Comparison of ENCODE assay signal across 10 mouse cellular contexts in the genomic region with DNA sequence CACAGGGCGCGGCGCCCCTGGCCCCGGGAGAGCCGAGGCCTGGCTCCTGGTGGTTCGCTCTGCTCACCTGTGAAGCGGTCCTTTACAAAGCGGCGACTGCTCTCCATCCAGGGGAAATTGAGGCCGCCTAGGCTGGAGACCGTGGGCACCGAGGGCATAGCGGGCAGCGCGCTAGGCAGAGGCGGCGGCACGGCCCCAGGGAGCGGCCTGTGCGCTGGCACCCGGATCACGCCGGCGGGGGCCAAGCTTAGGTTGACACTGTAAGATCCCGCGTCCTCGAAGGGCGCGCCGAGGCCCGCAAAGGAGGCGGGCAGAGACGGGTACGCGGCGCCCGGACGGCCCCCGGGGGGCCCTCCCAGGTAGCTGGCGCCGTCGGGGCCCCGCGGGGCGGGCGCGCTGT. TPM values are rescaled to one million over a fixed set of nuclear protein-coding genes. Genes with fewer than 3 reads are reported as not detected.
DNase-seq lines count a peak whose midpoint lies in the region; ATAC-seq and TF ChIP-seq lines count a peak whose summit lies in the region.
"Had no signal": no experiment of that assay in that cellular context is flagged by ENCODE, and none has a peak within 500 bp of the region (broad histone marks: within the 10 kb centered on the region; RNA-seq: fewer than 3 reads in every experiment).

No protein-coding gene starts in this region.

- TF ChIP-seq CTCF in midbrain, postnatal 0 days (IDR thresholded peaks at IDR 0.05) = no peak

- no peak overlapping the region for H3K27ac ChIP-seq in kidney, embryonic 14.5 days (ENCODE audit: low read depth, low read length)
- H3K27ac ChIP-seq in embryonic facial prominence, embryonic 13.5 days = no peak overlapping the region
- H3K27ac ChIP-seq in intestine, embryonic 14.5 days (ENCODE audit: low read depth) = no peak overlapping the region
- H3K27ac ChIP-seq in midbrain, postnatal 0 days (ENCODE audit: low read depth, low read length) = no peak overlapping the region
- H3K27ac ChIP-seq: left cerebral cortex, adult 2 months had no signal

- H3K4me1 ChIP-seq in kidney, embryonic 14.5 days (ENCODE audit: control insufficient read depth, insufficient read depth, low read length) = peaks cover 31% of the 10 kb centered on the region
- H3K4me1 ChIP-seq in embryonic facial prominence, embryonic 13.5 days = peaks cover 41% of the 10 kb centered on the region
- H3K4me1 ChIP-seq in intestine, embryonic 14.5 days (replicated peaks; ENCODE audit: control insufficient read depth, insufficient read depth, low read length) = peaks cover 15% of the 10 kb centered on the region; the same call in 1 of the 2 replicates
- H3K4me1 ChIP-seq in midbrain, postnatal 0 days (ENCODE audit: insufficient read depth, low read length) = no peaks in the 10 kb centered on the region

- ATAC-seq in kidney, embryonic 14.5 days (ENCODE audit: low FRiP score, low TSS enrichment) = peak; percentile 5; the same call in 1 of the 2 replicates
- ATAC-seq in embryonic facial prominence, embryonic 13.5 days (ENCODE audit: insufficient number of reproducible peaks, insufficient read depth, low FRiP score, low TSS enrichment, low read depth) = no peak
- ATAC-seq in intestine, embryonic 14.5 days (replicated peaks; ENCODE audit: low FRiP score, low TSS enrichment, low read depth) = no peak
- ATAC-seq in midbrain, postnatal 0 days (ENCODE audit: low FRiP score) = no peak

- WGBS in kidney, embryonic 14.5 days = 2% methylated on average over 39 of the region's 47 CpGs
- under 1% methylated on average over 47 of the region's 47 CpGs for WGBS in embryonic facial prominence, embryonic 13.5 days
- 2% methylated on average over 43 of the region's 47 CpGs for WGBS in intestine, embryonic 14.5 days
- WGBS in midbrain, postnatal 0 days = 2% methylated on average over 41 of the region's 47 CpGs

- H3K4me2 ChIP-seq in kidney, embryonic 14.5 days (replicated peaks; ENCODE audit: low read depth, low read length) = peak overlapping the region; percentile 45
- H3K4me2 ChIP-seq in embryonic facial prominence, embryonic 13.5 days = peak overlapping the region; percentile 58
- peak overlapping the region; percentile 39 for H3K4me2 ChIP-seq in intestine, embryonic 14.5 days (ENCODE audit: low read length)
- H3K4me2 ChIP-seq in midbrain, postnatal 0 days (ENCODE audit: low read depth, low read length, poor library complexity, severe bottlenecking) = no peak overlapping the region

- no peaks in the 10 kb centered on the region; the same call in 1 of the 2 replicates for H3K9me3 ChIP-seq in kidney, embryonic 14.5 days (ENCODE audit: control insufficient read depth, low read length)
- H3K9me3 ChIP-seq in embryonic facial prominence, embryonic 13.5 days = no peaks in the 10 kb centered on the region
- no peaks in the 10 kb centered on the region for H3K9me3 ChIP-seq in intestine, embryonic 14.5 days (ENCODE audit: control insufficient read depth, low read length)
- no peaks in the 10 kb centered on the region for H3K9me3 ChIP-seq in midbrain, postnatal 0 days (ENCODE audit: low read length)

- no peak for DNase-seq in kidney, postnatal 36 days
- peak; percentile 72 for DNase-seq in intestine, embryonic 14.5 days (ENCODE audit: low spot score)
- DNase-seq in midbrain, postnatal 0 days (ENCODE audit: low spot score) = no peak
- no peak for DNase-seq in Muller cell, postnatal 12 days (ENCODE audit: inconsistent ontology term)
- no peak for DNase-seq in layer of hippocampus, adult 9-11 months
- DNase-seq in thymus, postnatal 36 days = no peak
- DNase-seq: right cerebral cortex, adult 18-20 months had no signal

- peak overlapping the region; percentile 35 for H3K4me3 ChIP-seq in kidney, embryonic 14.5 days (ENCODE audit: low read length)
- H3K4me3 ChIP-seq in embryonic facial prominence, embryonic 13.5 days = peak overlapping the region; percentile 36
- H3K4me3 ChIP-seq in intestine, embryonic 14.5 days (ENCODE audit: low read depth, low read length) = peak overlapping the region; percentile 22
- peak overlapping the region; percentile 13 for H3K4me3 ChIP-seq in midbrain, postnatal 0 days (ENCODE audit: low read depth, low read length)
- H3K4me3 ChIP-seq: left cerebral cortex, adult 2 months had no signal

- no peaks in the 10 kb centered on the region for H3K36me3 ChIP-seq in kidney, embryonic 14.5 days (ENCODE audit: control insufficient read depth, insufficient read depth, low read length)
- no peaks in the 10 kb centered on the region for H3K36me3 ChIP-seq in embryonic facial prominence, embryonic 13.5 days
- H3K36me3 ChIP-seq in intestine, embryonic 14.5 days (ENCODE audit: control insufficient read depth, insufficient read depth, low read length) = no peaks in the 10 kb centered on the region
- no peaks in the 10 kb centered on the region for H3K36me3 ChIP-seq in midbrain, postnatal 0 days (ENCODE audit: insufficient read depth, low read length)

- peaks cover 95% of the 10 kb centered on the region for H3K27me3 ChIP-seq in kidney, embryonic 14.5 days (ENCODE audit: control insufficient read depth, insufficient read depth, low read length)
- peaks cover 100% of the 10 kb centered on the region for H3K27me3 ChIP-seq in embryonic facial prominence, embryonic 13.5 days
- peaks cover 99% of the 10 kb centered on the region for H3K27me3 ChIP-seq in intestine, embryonic 14.5 days (replicated peaks; ENCODE audit: control insufficient read depth, insufficient read depth, low read length)
- peaks cover 73% of the 10 kb centered on the region for H3K27me3 ChIP-seq in midbrain, postnatal 0 days (ENCODE audit: insufficient read depth, low read length)

- H3K9ac ChIP-seq in kidney, embryonic 14.5 days (ENCODE audit: low read depth, low read length) = no peak overlapping the region
- 0 out of 2 replicates have a peak overlapping the region, but pooled peaks have one; percentile 21 for H3K9ac ChIP-seq in embryonic facial prominence, embryonic 13.5 days
- no peak overlapping the region for H3K9ac ChIP-seq in intestine, embryonic 14.5 days (ENCODE audit: low read length)
- no peak overlapping the region for H3K9ac ChIP-seq in midbrain, postnatal 0 days (replicated peaks; ENCODE audit: low read length, poor library complexity, severe bottlenecking)

RNA-seq across cellular contexts. Expression of a gene that starts 0.4 kb away (rescaled TPM):
- 0.13 TPM in 1 of 2 replicates, not detected in the other for polyA plus RNA-seq in kidney, embryonic 14.5 days (2014; fragmentation: Nextera tagmentation; extraction: Ambion mirVana)
- polyA plus RNA-seq in embryonic facial prominence, embryonic 13.5 days (2015; fragmentation: Nextera tagmentation; extraction: Ambion mirVana) = 1.3 TPM in 1 of 2 replicates, not detected in the other
- 0.15 and 0.19 TPM in 2 replicates for polyA plus RNA-seq in intestine, embryonic 14.5 days (2014; fragmentation: Nextera tagmentation; extraction: Ambion mirVana)
- total RNA-seq in midbrain, postnatal 0 days (2014; rRNA removed) = 2.5 and 7.2 TPM in 2 replicates
- polyA plus RNA-seq in midbrain, postnatal 0 days (2015; fragmentation: Nextera tagmentation; extraction: Ambion mirVana) = 0.22 TPM in 1 of 2 replicates, not detected in the other
- total RNA-seq: left cerebral cortex, adult 2 months had no signal

RNA-seq across cellular contexts. Expression of a gene that starts 40.0 kb away (rescaled TPM):
- polyA plus RNA-seq in kidney, embryonic 14.5 days (2014; fragmentation: Nextera tagmentation; extraction: Ambion mirVana) = 1,562 and 1,907 TPM in 2 replicates
- 1,092 and 1,164 TPM in 2 replicates for polyA plus RNA-seq in embryonic facial prominence, embryonic 13.5 days (2015; fragmentation: Nextera tagmentation; extraction: Ambion mirVana)
- 1,263 and 1,282 TPM in 2 replicates for polyA plus RNA-seq in intestine, embryonic 14.5 days (2014; fragmentation: Nextera tagmentation; extraction: Ambion mirVana)
- total RNA-seq in midbrain, postnatal 0 days (2014; rRNA removed) = 303 and 313 TPM in 2 replicates
- polyA plus RNA-seq in midbrain, postnatal 0 days (2015; fragmentation: Nextera tagmentation; extraction: Ambion mirVana) = 321 and 334 TPM in 2 replicates

RNA-seq across cellular contexts. Expression of a gene that starts 55.8 kb away (rescaled TPM):
- polyA plus RNA-seq in kidney, embryonic 14.5 days (2014; fragmentation: Nextera tagmentation; extraction: Ambion mirVana) = 3.0 and 4.0 TPM in 2 replicates
- polyA plus RNA-seq in embryonic facial prominence, embryonic 13.5 days (2015; fragmentation: Nextera tagmentation; extraction: Ambion mirVana) = 9.8 and 13.7 TPM in 2 replicates
- 1.5 and 2.1 TPM in 2 replicates for polyA plus RNA-seq in intestine, embryonic 14.5 days (2014; fragmentation: Nextera tagmentation; extraction: Ambion mirVana)
- total RNA-seq in midbrain, postnatal 0 days (2014; rRNA removed) = 6.7 and 10.8 TPM in 2 replicates
- 6.5 and 7.7 TPM in 2 replicates for polyA plus RNA-seq in midbrain, postnatal 0 days (2015; fragmentation: Nextera tagmentation; extraction: Ambion mirVana)
